Mouse (Mus musculus) embryonic facial prominence, embryonic 13.5 days (tissue): ENCODE results near the gene Sub1. TPM values are rescaled to one million over a fixed set of nuclear protein-coding genes. Genes with fewer than 3 reads are reported as not detected.

ENCODE experiments used
- ATAC-seq: fragments of 200-750 bp; cut with Nextera tagmentation; 2 replicates; pipeline ENCODE4 v1.8.0; 2017; ENCODE audit warnings: low read depth; ENCODE audit not compliant: insufficient number of reproducible peaks, insufficient read depth, low FRiP score, low TSS enrichment
- H3K27ac ChIP-seq: fragments of 300-500 bp; sonication (generic); 2 replicates; pipeline ENCODE4 v1.5.1; 2015; ENCODE audit warnings: moderate library complexity, mild to moderate bottlenecking, inconsistent platforms
- H3K27me3 ChIP-seq: fragments of 300-500 bp; sonication (generic); 2 replicates; pipeline ENCODE4 v1.6.1; 2015; ENCODE audit warnings: mild to moderate bottlenecking, inconsistent platforms
- H3K36me3 ChIP-seq: fragments of 300-500 bp; sonication (generic); 2 replicates; pipeline ENCODE4 v1.6.1; 2015; ENCODE audit warnings: mild to moderate bottlenecking, inconsistent platforms
- H3K4me1 ChIP-seq: fragments of 300-500 bp; sonication (generic); 2 replicates; pipeline ENCODE4 v1.6.1; 2015; ENCODE audit warnings: inconsistent platforms
- H3K4me2 ChIP-seq: fragments of 300-500 bp; sonication (generic); 2 replicates; pipeline ENCODE4 v1.6.1; 2015; ENCODE audit warnings: moderate library complexity, mild to moderate bottlenecking, inconsistent platforms
- H3K4me3 ChIP-seq: fragments of 300-500 bp; sonication (generic); 2 replicates; pipeline ENCODE4 v1.5.1; 2015; ENCODE audit warnings: mild to moderate bottlenecking, inconsistent platforms
- H3K9ac ChIP-seq: fragments of 300-500 bp; sonication (generic); 2 replicates; pipeline ENCODE4 v1.6.1; 2015; ENCODE audit warnings: mild to moderate bottlenecking, inconsistent platforms
- H3K9me3 ChIP-seq: fragments of 300-500 bp; sonication (generic); 2 replicates; pipeline ENCODE4 v1.6.1; 2016; ENCODE audit warnings: inconsistent platforms
- WGBS: fragments of 180-500 bp; shearing (Covaris S2); methylation state at CpG from one replicate; pipeline ENCODE4 v1.1.7; 2015; ENCODE audit warnings: mixed read lengths; 5-methylcytosine and 5-hydroxymethylcytosine counted together
- polyA plus RNA-seq: library from polyadenylated mRNA; unstranded; fragments of >200 nt; fragmentation: Nextera tagmentation; extraction: Ambion mirVana; gene quantifications from 2 replicates; pipeline ENCODE4 v1.2.1, GENCODE M21; 2015

Sub1 gene
- polyA plus RNA-seq, 1 experiment from 2014 or later, result 721 TPM

DNA sequence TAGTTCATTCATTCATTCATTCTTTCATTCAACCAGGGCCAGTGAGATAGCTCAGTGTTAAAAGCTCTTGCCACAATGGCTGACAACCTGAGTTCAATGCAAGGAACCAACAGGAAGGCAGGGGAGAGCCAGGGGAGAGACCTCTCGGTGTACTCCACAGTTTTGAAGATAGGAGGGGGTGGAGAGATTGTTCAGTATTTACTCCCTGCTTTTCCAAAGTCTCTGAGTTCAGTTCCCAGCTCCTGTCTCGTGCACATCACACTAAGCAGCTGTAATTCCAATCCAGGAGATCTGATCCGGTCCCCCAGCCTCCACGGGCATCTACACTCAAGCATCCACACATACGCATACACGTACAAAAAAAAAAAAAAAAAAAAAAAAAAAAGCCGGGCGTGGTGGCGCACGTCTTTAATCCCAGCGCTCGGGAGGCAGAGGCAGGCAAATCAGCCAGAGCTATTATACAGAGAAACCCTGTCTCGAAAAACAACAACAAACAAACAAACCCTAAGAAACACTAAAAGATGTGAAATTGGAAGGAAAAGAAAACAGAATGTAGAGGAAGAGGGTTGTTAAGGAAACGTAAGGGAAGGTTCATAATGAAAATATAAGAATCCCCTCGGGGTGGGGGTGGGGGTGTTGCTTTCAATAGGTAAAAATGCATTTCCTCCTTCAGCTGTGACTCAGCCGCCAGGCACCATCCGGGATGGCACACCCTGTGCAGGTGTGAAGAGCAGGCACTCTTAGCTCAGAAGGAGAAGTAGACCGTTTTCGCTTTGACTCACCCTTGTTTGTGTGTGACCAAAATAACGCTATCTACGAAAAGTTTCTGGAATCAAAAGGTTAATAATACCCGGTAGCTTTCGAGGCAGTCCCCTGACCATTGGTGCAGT, 13.2 kb upstream of the Sub1 start:
- ATAC-seq, result no peak
- no peak overlapping the region for H3K27ac ChIP-seq
- H3K9me3 ChIP-seq, result no peaks in the 10 kb centered on the region
- H3K27me3 ChIP-seq, result no peaks in the 10 kb centered on the region
- 69% methylated on average over 23 of the region's 23 CpGs for WGBS
- H3K36me3 ChIP-seq, result no peaks in the 10 kb centered on the region
- H3K9ac ChIP-seq, result no peak overlapping the region
- H3K4me2 ChIP-seq, result peak overlapping the region; percentile 51
- H3K4me1 ChIP-seq, result 0 out of 2 replicates have a peak, but pooled peaks cover 2% of the 10 kb centered on the region
- H3K4me3 ChIP-seq, result peak overlapping the region; percentile 24

DNA sequence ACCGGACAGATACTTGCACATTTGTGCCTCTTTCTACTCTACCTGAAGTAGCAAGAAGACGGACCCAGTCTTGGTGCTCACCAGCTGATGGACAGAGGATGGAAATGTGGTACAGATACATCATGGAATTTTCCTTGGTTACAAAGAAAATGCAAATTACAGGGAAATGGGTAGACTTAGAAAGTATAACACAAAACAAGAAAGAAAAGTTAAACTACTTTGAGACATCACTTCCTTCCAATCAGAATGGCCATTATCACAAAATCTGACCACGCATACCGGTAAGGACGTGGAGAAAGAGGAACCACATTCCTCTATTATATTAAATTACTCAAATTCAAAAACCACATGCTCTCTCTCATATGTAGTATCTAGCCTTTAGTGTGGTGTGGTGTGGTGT, 12.1 kb upstream of the Sub1 start:
- WGBS, result 72% methylated on average over 5 of the region's 5 CpGs

DNA sequence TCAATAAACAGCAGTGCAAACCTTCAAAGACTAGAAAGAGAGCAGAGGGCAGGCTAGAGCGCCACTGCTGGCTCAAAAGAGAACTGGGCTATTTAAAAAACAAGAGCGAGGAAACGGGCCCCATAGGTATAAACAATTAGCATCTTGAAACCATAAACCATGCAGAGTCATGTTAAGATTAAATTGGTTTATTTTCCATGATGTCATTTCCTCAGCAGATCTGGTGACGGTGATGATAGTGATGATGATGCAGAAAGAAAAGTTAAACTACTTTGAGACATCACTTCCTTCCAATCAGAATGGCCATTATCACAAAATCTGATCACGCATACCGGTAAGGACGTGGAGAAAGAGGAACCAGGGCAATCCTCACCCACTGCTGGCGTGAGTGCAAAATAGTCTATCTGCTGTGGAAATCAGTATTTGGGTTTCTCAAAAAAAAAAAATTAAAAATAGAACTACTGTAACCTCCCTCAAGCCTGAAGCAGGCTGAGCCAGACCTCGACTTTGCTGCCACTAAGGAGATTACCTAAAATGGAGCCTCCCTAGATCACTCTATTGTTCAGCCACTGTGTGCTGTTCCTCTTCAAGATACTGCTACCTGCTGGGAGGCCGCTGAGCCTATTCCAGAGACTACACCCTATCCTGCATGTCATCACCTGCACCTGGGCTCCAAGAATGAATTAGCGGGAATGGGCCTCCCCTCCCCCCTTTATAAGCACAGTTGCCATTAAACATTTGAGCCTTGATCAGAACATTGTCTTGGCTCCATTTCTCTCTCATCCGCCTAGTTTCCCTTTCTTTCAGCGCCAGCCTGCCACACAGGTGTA, 11.4 kb upstream of the Sub1 start:
- no peak for ATAC-seq
- H3K4me2 ChIP-seq, result no peak overlapping the region
- no peaks in the 10 kb centered on the region for H3K9me3 ChIP-seq
- no peak overlapping the region for H3K9ac ChIP-seq
- no peak overlapping the region for H3K27ac ChIP-seq
- H3K36me3 ChIP-seq, result no peaks in the 10 kb centered on the region
- H3K4me3 ChIP-seq, result no peak overlapping the region
- WGBS, result 59% methylated on average over 13 of the region's 13 CpGs
- H3K27me3 ChIP-seq, result no peaks in the 10 kb centered on the region
- 0 out of 2 replicates have a peak, but pooled peaks cover 2% of the 10 kb centered on the region for H3K4me1 ChIP-seq

More for the DNA sequence above, 12.1 kb upstream of the Sub1 start:
- no peak overlapping the region for H3K27ac ChIP-seq
- H3K27me3 ChIP-seq, result no peaks in the 10 kb centered on the region
- no peak overlapping the region for H3K4me3 ChIP-seq
- H3K9me3 ChIP-seq, result no peaks in the 10 kb centered on the region
- 0 out of 2 replicates have a peak, but pooled peaks cover 2% of the 10 kb centered on the region for H3K4me1 ChIP-seq
- no peak for ATAC-seq
- no peaks in the 10 kb centered on the region for H3K36me3 ChIP-seq
- H3K4me2 ChIP-seq, result no peak overlapping the region
- H3K9ac ChIP-seq, result no peak overlapping the region

DNA sequence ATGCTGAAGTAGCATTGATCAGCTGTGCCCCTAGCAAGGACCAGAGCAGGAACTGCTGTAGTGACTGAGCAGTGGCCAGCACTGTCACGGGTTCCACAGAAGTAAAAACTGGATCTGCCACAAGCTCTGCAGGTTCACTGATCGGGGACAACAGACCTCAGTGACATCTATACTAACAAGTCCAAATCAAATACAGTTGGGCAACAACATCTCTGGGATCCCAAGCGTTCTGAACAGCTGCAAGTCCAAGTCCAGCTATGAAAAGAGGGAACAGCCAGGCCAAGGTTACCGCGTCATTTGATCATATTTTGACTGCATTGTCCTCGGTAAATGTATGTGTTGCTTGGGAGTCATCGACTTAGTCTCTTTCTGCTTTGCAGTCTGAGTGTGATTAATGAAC, 10.6 kb upstream of the Sub1 start:
- Histone ChIP-seq H3K9me3 (no peaks in the 10 kb centered on the region), H3K4me3 (no peak overlapping the region), H3K27me3 (no peaks in the 10 kb centered on the region), H3K4me2 (no peak overlapping the region), H3K27ac (no peak overlapping the region), H3K36me3 (no peaks in the 10 kb centered on the region), H3K4me1 (0 out of 2 replicates have a peak, but pooled peaks cover 2% of the 10 kb centered on the region), H3K9ac (no peak overlapping the region)
- 83% methylated on average over 7 of the region's 7 CpGs for WGBS
- no peak for ATAC-seq

DNA sequence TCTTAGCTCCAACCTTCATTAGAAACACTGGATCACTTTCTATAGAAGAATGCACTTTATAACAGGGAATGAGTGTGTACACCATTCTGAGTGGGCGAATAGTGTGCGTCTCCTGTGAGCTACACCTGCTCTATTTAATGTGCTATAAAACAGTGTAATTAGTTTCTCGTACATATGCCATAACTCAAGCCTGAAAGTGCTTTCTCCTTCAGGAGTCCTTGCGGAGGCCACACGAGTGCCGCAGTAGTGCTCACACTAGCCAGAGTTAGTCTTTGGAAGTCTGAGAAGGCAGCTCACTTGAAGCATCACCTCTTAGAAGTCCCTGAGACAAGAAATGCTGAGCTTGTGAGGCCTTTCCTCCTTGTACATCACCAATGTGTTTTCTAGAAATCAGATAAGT, 9.4 kb upstream of the Sub1 start:
- Histone ChIP-seq H3K36me3 (no peaks in the 10 kb centered on the region), H3K4me3 (no peak overlapping the region), H3K9me3 (no peaks in the 10 kb centered on the region), H3K9ac (no peak overlapping the region), H3K27me3 (no peaks in the 10 kb centered on the region), H3K27ac (no peak overlapping the region), H3K4me1 (0 out of 2 replicates have a peak, but pooled peaks cover 2% of the 10 kb centered on the region), H3K4me2 (no peak overlapping the region)
- ATAC-seq, result no peak
- WGBS, result 93% methylated on average over 6 of the region's 6 CpGs

DNA sequence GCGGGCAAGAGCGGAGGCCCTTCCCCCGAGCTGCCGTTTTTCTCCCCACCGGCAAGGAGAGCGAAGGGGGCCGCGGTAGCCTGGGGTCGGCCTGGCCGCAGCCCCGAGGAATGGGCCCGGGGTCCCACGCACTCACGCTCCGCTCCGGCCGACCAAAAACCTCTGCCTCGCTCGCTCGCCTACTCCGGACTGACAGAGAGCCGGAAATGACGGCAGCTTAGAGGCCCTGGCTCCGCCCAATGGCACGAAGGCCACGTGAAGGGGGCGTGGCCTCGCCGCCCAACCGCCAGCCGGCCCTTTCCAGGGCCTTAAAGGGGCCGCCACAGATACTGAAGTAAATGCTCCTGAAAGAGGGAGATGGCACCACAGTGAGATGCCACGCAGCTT, 975 bp downstream of the Sub1 start:
- WGBS, result under 1% methylated on average over 32 of the region's 33 CpGs

DNA sequence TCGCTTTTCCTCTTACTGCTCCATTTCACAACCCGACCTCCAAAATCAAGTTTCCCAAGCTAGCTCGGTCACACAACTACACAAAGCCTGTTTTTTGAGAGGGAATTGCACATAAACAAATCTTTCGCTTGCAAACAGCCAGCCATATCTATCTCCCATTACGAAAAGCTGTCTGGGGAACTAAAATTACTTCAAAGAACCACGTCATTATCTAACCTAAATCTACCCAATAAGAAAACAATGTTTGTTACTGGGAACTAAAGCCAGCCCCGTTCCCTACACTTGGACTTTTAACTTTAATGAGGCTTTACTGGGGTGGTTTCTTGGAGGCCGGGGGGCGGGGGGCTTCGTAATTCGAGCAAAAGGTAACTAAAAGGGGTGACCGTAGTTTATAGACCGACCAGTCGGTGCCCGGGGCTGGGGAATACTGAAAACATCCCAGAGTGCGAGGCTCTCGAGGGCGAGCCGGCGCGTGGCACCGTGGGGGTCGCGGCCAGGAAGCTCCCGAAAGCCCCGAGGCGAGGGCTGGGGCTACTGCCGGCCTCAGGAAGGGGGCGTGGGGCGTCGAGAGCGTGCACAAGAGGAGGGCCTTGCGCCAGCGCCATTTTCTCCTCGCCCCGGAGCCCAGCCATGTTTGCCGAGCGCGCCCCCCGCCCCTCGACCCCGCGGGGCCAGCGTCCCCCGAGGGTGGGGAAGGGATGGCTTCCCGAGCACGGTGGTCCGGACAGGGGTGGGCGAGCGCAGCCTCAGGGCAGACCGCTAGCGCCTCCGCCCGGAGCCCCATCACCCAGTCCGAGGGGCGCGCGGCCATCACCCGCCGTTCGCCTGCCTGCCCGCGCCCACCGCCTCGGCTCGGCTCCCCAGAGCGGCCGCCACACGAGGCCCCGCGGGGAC, 1.6 kb downstream of the Sub1 start:
- under 1% methylated on average over 58 of the region's 71 CpGs for WGBS
- peak; percentile 84 for ATAC-seq
- peak overlapping the region; percentile 77 for H3K4me2 ChIP-seq
- H3K9me3 ChIP-seq, result no peaks in the 10 kb centered on the region
- peaks cover 20% of the 10 kb centered on the region for H3K4me1 ChIP-seq
- H3K36me3 ChIP-seq, result peaks cover 19% of the 10 kb centered on the region
- no peaks in the 10 kb centered on the region for H3K27me3 ChIP-seq
- H3K4me3 ChIP-seq, result peak overlapping the region; percentile 98
- H3K9ac ChIP-seq, result peak overlapping the region; percentile 98
- peak overlapping the region; percentile 88 for H3K27ac ChIP-seq

More for the DNA sequence above, 975 bp downstream of the Sub1 start:
- Histone ChIP-seq H3K9me3 (no peaks in the 10 kb centered on the region), H3K4me2 (peak overlapping the region; percentile 77), H3K36me3 (peaks cover 12% of the 10 kb centered on the region), H3K9ac (peak overlapping the region; percentile 98), H3K4me3 (peak overlapping the region; percentile 98), H3K27me3 (no peaks in the 10 kb centered on the region), H3K4me1 (peaks cover 20% of the 10 kb centered on the region), H3K27ac (peak overlapping the region; percentile 88)
- peak; percentile 99 for ATAC-seq

DNA sequence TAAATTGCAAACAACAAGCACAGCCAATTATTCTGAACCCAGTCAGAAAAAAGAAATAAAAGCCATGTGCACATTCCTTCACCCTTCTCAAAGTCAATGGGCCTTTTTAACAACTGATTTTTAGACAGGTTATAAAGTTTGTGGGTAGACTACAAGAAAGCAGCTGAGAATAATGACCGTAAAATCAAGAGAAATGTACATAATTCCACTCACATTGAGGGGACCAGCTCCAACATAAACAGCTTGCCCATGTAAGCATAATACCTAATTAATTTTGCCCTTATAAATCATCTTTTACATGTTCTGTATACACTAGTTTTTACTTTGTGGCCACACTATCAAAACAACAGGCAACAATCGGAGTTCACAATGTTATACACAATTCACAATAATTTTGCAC, 2.8 kb downstream of the Sub1 start:
- Histone ChIP-seq H3K9me3 (no peaks in the 10 kb centered on the region), H3K4me1 (peaks cover 20% of the 10 kb centered on the region), H3K27me3 (no peaks in the 10 kb centered on the region), H3K4me3 (peak overlapping the region; percentile 98), H3K9ac (0 out of 2 replicates have a peak overlapping the region, but pooled peaks have one; percentile 44), H3K27ac (no peak overlapping the region), H3K4me2 (peak overlapping the region; percentile 77), H3K36me3 (peaks cover 31% of the 10 kb centered on the region)
- ATAC-seq, result no peak
- 55% methylated on average over 2 of the region's 2 CpGs for WGBS

DNA sequence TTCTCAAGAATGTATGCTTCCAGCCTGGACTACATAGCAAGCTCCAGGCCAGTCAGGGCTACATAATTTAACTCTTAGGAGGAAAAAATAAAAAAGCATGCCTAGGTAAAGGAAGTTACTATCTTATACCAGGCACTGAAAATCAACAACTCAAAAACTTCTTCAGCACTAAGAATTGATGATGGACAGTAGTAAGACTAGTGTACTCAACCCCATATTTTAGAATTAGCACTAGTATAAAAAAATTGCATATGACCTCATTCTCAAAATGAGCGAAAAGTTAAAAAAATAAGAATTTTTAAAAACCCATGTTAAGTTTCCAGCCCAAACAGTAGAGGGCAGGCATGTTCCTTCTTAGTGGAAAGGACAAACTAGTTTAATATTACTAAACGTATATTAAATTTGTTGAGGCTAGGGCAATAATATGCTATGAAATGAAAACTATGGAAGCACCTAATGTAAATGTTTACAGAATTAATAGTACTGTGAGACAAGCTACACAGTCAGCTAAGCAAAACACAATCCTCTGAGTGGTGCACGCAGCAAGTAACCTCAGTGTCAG, 5.2 kb downstream of the Sub1 start:
- ATAC-seq, result no peak
- Histone ChIP-seq H3K36me3 (peaks cover 53% of the 10 kb centered on the region), H3K4me2 (no peak overlapping the region), H3K27me3 (no peaks in the 10 kb centered on the region), H3K27ac (no peak overlapping the region), H3K9me3 (no peaks in the 10 kb centered on the region), H3K4me3 (no peak overlapping the region), H3K4me1 (peaks cover 19% of the 10 kb centered on the region), H3K9ac (no peak overlapping the region)
- 61% methylated on average over 3 of the region's 3 CpGs for WGBS

DNA sequence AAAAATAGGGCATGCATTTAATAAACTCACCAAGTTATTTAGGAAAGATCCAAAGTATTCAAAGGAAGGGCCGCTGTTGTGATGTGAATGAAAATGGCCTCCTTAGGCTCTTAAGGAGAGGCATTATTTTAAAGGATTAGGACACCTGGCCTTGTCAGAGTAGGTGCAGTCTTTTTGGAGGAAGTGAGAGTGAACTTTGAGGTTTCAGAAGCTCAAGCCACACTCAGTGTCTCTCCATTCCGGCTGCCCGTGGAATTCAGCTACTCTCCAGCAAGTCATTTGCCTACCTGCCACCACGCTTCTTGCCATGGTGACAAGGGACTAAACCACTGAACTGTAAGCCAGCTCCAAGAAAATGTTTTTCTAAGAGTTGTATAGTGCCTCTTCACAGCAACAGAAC, 8.2 kb downstream of the Sub1 start:
- H3K9me3 ChIP-seq, result no peaks in the 10 kb centered on the region
- H3K27me3 ChIP-seq, result no peaks in the 10 kb centered on the region
- WGBS, result 87% methylated on average over 4 of the region's 4 CpGs
- no peak overlapping the region for H3K9ac ChIP-seq
- peaks cover 73% of the 10 kb centered on the region for H3K36me3 ChIP-seq
- no peak overlapping the region for H3K4me3 ChIP-seq
- peaks cover 5% of the 10 kb centered on the region for H3K4me1 ChIP-seq
- ATAC-seq, result no peak
- no peak overlapping the region for H3K4me2 ChIP-seq
- H3K27ac ChIP-seq, result 0 out of 2 replicates have a peak overlapping the region, but pooled peaks have one; percentile 33
